Mouse (Mus musculus) myocyte (in vitro differentiated cells): ENCODE measurements around the gene Nabp2. TPM values are rescaled to one million over a fixed set of nuclear protein-coding genes. Genes with fewer than 3 reads are reported as not detected.

ENCODE experiments used
- H3K27me3 ChIP-seq: one replicate; pipeline ENCODE4 v1.6.1; 2011; ENCODE audit not compliant: control insufficient read depth, insufficient read depth, insufficient read length
- H3K36me3 ChIP-seq: one replicate; pipeline ENCODE4 v1.6.1; 2011; ENCODE audit not compliant: control insufficient read depth, insufficient read depth
- H3K4me2 ChIP-seq: one replicate; pipeline ENCODE4 v1.6.1; 2011; ENCODE audit warnings: low read depth, control low read depth
- H3K4me3 ChIP-seq: one replicate; pipeline ENCODE4 v1.5.1; 2011; ENCODE audit warnings: mild to moderate bottlenecking, control low read depth, moderate library complexity
- H3K79me2 ChIP-seq: one replicate; pipeline ENCODE4 v1.6.1; 2011; ENCODE audit not compliant: control insufficient read depth, insufficient read depth
- H3ac ChIP-seq: one replicate; pipeline ENCODE4 v1.6.1; 2011; ENCODE audit not compliant: control insufficient read depth, insufficient read length
- CEBPB ChIP-seq: IDR thresholded peaks from 2 replicates; pipeline ENCODE4 v1.6.1; 2011; ENCODE audit warnings: mild to moderate bottlenecking, moderate library complexity; ENCODE audit not compliant: poor library complexity, insufficient read depth, severe bottlenecking
- E2F4 ChIP-seq: IDR thresholded peaks from one replicate; pipeline ENCODE4 v1.6.1; 2011; ENCODE audit warnings: mild to moderate bottlenecking, control low read depth, moderate library complexity; ENCODE audit not compliant: insufficient read depth
- MAX ChIP-seq: IDR thresholded peaks from one replicate; pipeline ENCODE4 v1.6.1; 2011; ENCODE audit warnings: low read depth, mild to moderate bottlenecking, control low read depth
- MYOD1 ChIP-seq, 3 experiments: IDR thresholded peaks; one replicate each; pipeline ENCODE4 v1.6.1; 2011; ENCODE audit warnings: control low read depth in 2 of 3, low read depth in 2 of 3, mild to moderate bottlenecking in 2 of 3, moderate library complexity in 1 of 3; ENCODE audit not compliant: insufficient read length in 2 of 3, control insufficient read depth in 1 of 3
- MYOG ChIP-seq, 3 experiments: IDR thresholded peaks; one replicate each; pipeline ENCODE4 v1.6.1; 2011; ENCODE audit warnings: control low read depth in 2 of 3, low read depth in 2 of 3, mild to moderate bottlenecking in 2 of 3; ENCODE audit not compliant: insufficient read length in 2 of 3, control insufficient read depth in 1 of 3, insufficient read depth in 1 of 3
- POLR2A ChIP-seq: IDR thresholded peaks from one replicate; pipeline ENCODE4 v1.6.1; 2011; ENCODE audit warnings: low read depth, mild to moderate bottlenecking, control low read depth, moderate library complexity; ENCODE audit not compliant: insufficient read length
- POLR2AphosphoS2 ChIP-seq: IDR thresholded peaks from one replicate; pipeline ENCODE4 v1.6.1; 2011; ENCODE audit warnings: low read depth, control low read depth; ENCODE audit not compliant: insufficient read length
- REST ChIP-seq: IDR thresholded peaks from one replicate; pipeline ENCODE4 v1.6.1; 2011; ENCODE audit warnings: mild to moderate bottlenecking, control low read depth, moderate library complexity; ENCODE audit not compliant: insufficient read depth, insufficient read length
- SRF ChIP-seq: IDR thresholded peaks from one replicate; pipeline ENCODE4 v1.6.1; 2011; ENCODE audit warnings: low read depth; ENCODE audit not compliant: control insufficient read depth, insufficient read length
- TCF12 ChIP-seq: IDR thresholded peaks from one replicate; pipeline ENCODE4 v1.6.1; 2011; ENCODE audit warnings: mild to moderate bottlenecking, control low read depth; ENCODE audit not compliant: poor library complexity, insufficient read depth, severe bottlenecking
- TCF3 ChIP-seq: IDR thresholded peaks from one replicate; pipeline ENCODE4 v1.6.1; 2011; ENCODE audit warnings: low read depth, control low read depth; ENCODE audit not compliant: insufficient read length
- USF1 ChIP-seq: IDR thresholded peaks from one replicate; pipeline ENCODE4 v1.6.1; 2011; ENCODE audit warnings: low read depth, mild to moderate bottlenecking, control low read depth, moderate library complexity
- polyA plus RNA-seq: library from polyadenylated mRNA; unstranded; fragments of >200 nt; fragmentation: generic; extraction: Trizol; gene quantifications from one replicate; pipeline ENCODE4 v1.2.1, GENCODE M21; 2012; ENCODE audit warnings: missing spikeins

The Nabp2 gene
- polyA plus RNA-seq, 1 experiment, result 115 TPM

GRCm38 (mm10) chr10:128377940-128378448 lies 33.3 kb downstream of the Nabp2 start:
- peaks cover 22% of the 10 kb centered on the region for H3K36me3 ChIP-seq
- H3K27me3 ChIP-seq, result no peaks in the 10 kb centered on the region
- peak overlapping the region; percentile 56 for H3K4me3 ChIP-seq
- peak overlapping the region; percentile 35 for H3ac ChIP-seq
- H3K79me2 ChIP-seq, result peaks cover 27% of the 10 kb centered on the region
- TF ChIP-seq E2F4 (no peak), POLR2AphosphoS2 (peak; percentile 16)
- H3K4me2 ChIP-seq, result peak overlapping the region; percentile 92

- Histone ChIP-seq H3K4me2 (peak overlapping the region; percentile 92), H3K36me3 (peaks cover 18% of the 10 kb centered on the region), H3K4me3 (peak overlapping the region; percentile 56), H3K27me3 (no peaks in the 10 kb centered on the region), H3ac (peak overlapping the region; percentile 35), H3K79me2 (peaks cover 27% of the 10 kb centered on the region)
- TF ChIP-seq POLR2A, result no peak
- TF ChIP-seq E2F4, result no peak
- no peak for TF ChIP-seq MYOG (IDR thresholded peaks at IDR 0.05; ENCODE audit: control insufficient read depth in 1 of 3, insufficient read depth in 1 of 3, insufficient read length in 2 of 3, low read depth in 2 of 3)
- no peak for TF ChIP-seq CEBPB
- no peak for TF ChIP-seq MAX
- TF ChIP-seq REST, result no peak
- no peak for TF ChIP-seq POLR2AphosphoS2
- TF ChIP-seq TCF12, result no peak
- TF ChIP-seq TCF3, result no peak
- TF ChIP-seq SRF, result no peak
Observed at GRCm38 (mm10) chr10:128377222-128377939, 33.9 kb downstream of the Nabp2 start.

DNA sequence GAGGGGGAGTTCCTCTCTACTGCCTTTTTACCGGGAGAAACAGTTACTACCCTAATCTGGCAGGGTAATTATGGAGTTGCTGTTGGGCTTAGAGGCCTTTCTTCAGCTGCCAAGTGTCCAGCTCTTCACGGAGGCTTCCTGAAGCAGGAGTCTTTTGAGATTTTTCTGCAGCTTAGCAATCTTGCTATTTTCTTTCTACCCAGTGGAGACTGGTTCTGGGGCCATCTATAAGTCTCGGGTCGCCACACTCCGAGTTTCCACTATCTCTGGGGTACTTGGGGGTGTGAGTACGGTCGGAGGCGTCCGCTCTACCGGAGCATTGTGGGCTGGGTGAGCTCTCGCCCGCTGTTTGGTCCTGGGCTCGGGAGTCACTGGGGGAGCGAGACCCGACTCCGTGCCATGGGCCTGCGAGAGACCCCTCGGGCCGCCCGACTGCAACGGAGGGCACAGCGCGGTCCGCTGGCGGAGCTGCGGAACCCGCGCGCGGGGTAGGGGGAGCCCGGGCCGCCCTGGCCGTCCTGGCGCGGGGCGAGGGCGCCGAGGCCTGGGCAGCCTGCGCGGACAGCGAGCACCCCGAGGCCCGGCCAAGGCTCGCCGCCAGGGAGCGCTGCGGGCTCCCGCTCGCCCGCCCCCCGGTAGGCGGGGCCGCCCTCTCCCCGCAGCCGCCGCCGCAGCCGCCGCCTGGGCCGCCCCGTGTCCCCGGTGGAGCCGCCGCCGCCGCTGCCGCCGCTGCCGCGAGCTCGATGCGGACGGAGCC lies 34.7 kb downstream of the Nabp2 start, which contains the start of gene Ankrd52:
Gene Ankrd52 (plus strand): TSS at position 661 of the 757 bp plus-strand sequence.
- Histone ChIP-seq H3K79me2 (peaks cover 27% of the 10 kb centered on the region), H3K4me3 (peak within 1 kb of the TSS; percentile 56), H3K27me3 (no peaks in the 10 kb centered on the region), H3ac (peak within 1 kb of the TSS; percentile 35), H3K36me3 (peaks cover 18% of the 10 kb centered on the region), H3K4me2 (peak within 1 kb of the TSS; percentile 97)
- TF ChIP-seq MYOG (IDR thresholded peaks at IDR 0.05; ENCODE audit: control insufficient read depth in 1 of 3, insufficient read depth in 1 of 3, insufficient read length in 2 of 3, low read depth in 2 of 3) (peak in 1 of 3 experiments; percentile 32), POLR2A (peak; percentile 74), POLR2AphosphoS2 (peak; percentile 87), E2F4 (peak; percentile 18), CEBPB (no peak)

GRCm38 (mm10) chr10:128376099-128376454 lies 35.2 kb downstream of the Nabp2 start:
- peaks cover 18% of the 10 kb centered on the region for H3K36me3 ChIP-seq
- peaks cover 27% of the 10 kb centered on the region for H3K79me2 ChIP-seq
- H3K4me2 ChIP-seq, result peak overlapping the region; percentile 97
- no peaks in the 10 kb centered on the region for H3K27me3 ChIP-seq
- H3ac ChIP-seq, result peak overlapping the region; percentile 35
- TF ChIP-seq POLR2A (no peak), TCF12 (no peak), MYOG (IDR thresholded peaks at IDR 0.05; ENCODE audit: control insufficient read depth in 1 of 3, insufficient read depth in 1 of 3, insufficient read length in 2 of 3, low read depth in 2 of 3) (no peak), USF1 (no peak), SRF (no peak), E2F4 (no peak), CEBPB (no peak), MYOD1 (IDR thresholded peaks at IDR 0.05; ENCODE audit: control insufficient read depth in 1 of 3, insufficient read length in 2 of 3, low read depth in 2 of 3) (no peak), MAX (no peak), TCF3 (no peak)
- H3K4me3 ChIP-seq, result peak overlapping the region; percentile 56

GRCm38 (mm10) chr10:128374393-128374792 lies 36.9 kb downstream of the Nabp2 start:
- H3K4me2 ChIP-seq, result no peak overlapping the region
- H3K36me3 ChIP-seq, result peaks cover 3% of the 10 kb centered on the region
- no peak overlapping the region for H3K4me3 ChIP-seq
- no peak for TF ChIP-seq POLR2A
- no peak for TF ChIP-seq MYOG (IDR thresholded peaks at IDR 0.05; ENCODE audit: control insufficient read depth in 1 of 3, insufficient read depth in 1 of 3, insufficient read length in 2 of 3, low read depth in 2 of 3)
- no peak for TF ChIP-seq REST
- no peak for TF ChIP-seq MYOD1 (IDR thresholded peaks at IDR 0.05; ENCODE audit: control insufficient read depth in 1 of 3, insufficient read length in 2 of 3, low read depth in 2 of 3)
- no peak for TF ChIP-seq MAX
- TF ChIP-seq USF1, result no peak
- no peak for TF ChIP-seq TCF3
- TF ChIP-seq POLR2AphosphoS2, result no peak
- TF ChIP-seq CEBPB, result no peak
- TF ChIP-seq E2F4, result no peak
- no peak for TF ChIP-seq TCF12
- no peak for TF ChIP-seq SRF
- H3K79me2 ChIP-seq, result peaks cover 20% of the 10 kb centered on the region
- H3K27me3 ChIP-seq, result no peaks in the 10 kb centered on the region
- no peak overlapping the region for H3ac ChIP-seq
